Mouse (Mus musculus) heart, adult 2 months (tissue): ENCODE data around the gene Itga11. TPM values are rescaled to one million over a fixed set of nuclear protein-coding genes. Genes with fewer than 3 reads are reported as not detected.

Experiments
- DNase-seq, 2 experiments: peaks; one replicate each; pipeline ENCODE4 v3.0.0; 2021
- H3K27ac ChIP-seq: fragments of 200-600 bp; 2 replicates; pipeline ENCODE4 v1.8.1; 2022
- H3K27me3 ChIP-seq: fragments of 200-500 bp; 2 replicates; pipeline ENCODE4 v1.6.1; 2012; ENCODE audit warnings: mild to moderate bottlenecking, low read length, inconsistent platforms, mixed read lengths; ENCODE audit not compliant: control insufficient read depth, insufficient read depth
- H3K36me3 ChIP-seq: fragments of 200-500 bp; 2 replicates; pipeline ENCODE4 v1.6.1; 2012; ENCODE audit warnings: low read length, inconsistent platforms; ENCODE audit not compliant: control insufficient read depth, insufficient read depth
- H3K4me1 ChIP-seq: fragments of 200-500 bp; 2 replicates; pipeline ENCODE4 v1.6.1; 2011; ENCODE audit warnings: low read length; ENCODE audit not compliant: control insufficient read depth, insufficient read depth
- H3K4me3 ChIP-seq: fragments of 200-600 bp; 2 replicates; pipeline ENCODE4 v1.8.1; 2022
- H3K79me2 ChIP-seq: fragments of 200-500 bp; replicated peaks from 2 replicates; pipeline ENCODE4 v1.6.1; 2012; ENCODE audit warnings: mild to moderate bottlenecking, inconsistent platforms, low read length, moderate library complexity, mixed read lengths; ENCODE audit not compliant: control insufficient read depth, insufficient read depth
- H3K9ac ChIP-seq: fragments of 200-500 bp; 2 replicates; pipeline ENCODE4 v1.6.1; 2012; ENCODE audit warnings: low read depth, mild to moderate bottlenecking, control low read depth, inconsistent platforms, low read length, mixed read lengths
- CTCF ChIP-seq: fragments of 200-600 bp; IDR thresholded peaks from 2 replicates; pipeline ENCODE4 v1.8.1; 2022; ENCODE audit warnings: antibody characterized with exemption, mild to moderate bottlenecking, moderate library complexity
- EP300 ChIP-seq: fragments of 200-500 bp; IDR thresholded peaks from 2 replicates; pipeline ENCODE4 v1.6.1; 2011; ENCODE audit warnings: low read depth, low read length, control low read depth; ENCODE audit not compliant: insufficient read depth
- POLR2A ChIP-seq: fragments of 200-500 bp; IDR thresholded peaks from 2 replicates; pipeline ENCODE4 v1.6.1; 2011; ENCODE audit warnings: mild to moderate bottlenecking, low read depth, low read length, control low read depth; ENCODE audit not compliant: insufficient read depth
- WGBS: fragments of 180-500 bp; shearing (Covaris S2); methylation state at CpG from one replicate; pipeline ENCODE4 v1.1.7; 2018; 5-methylcytosine and 5-hydroxymethylcytosine counted together
- intact Hi-C: fragments of 180-260 bp; cut with DNase I; formaldehyde crosslinking; loops from one replicate; pipeline ENCODE4 v1.15.1; 2025
- polyA plus RNA-seq: library from polyadenylated mRNA; depleted of rRNA; stranded (reverse); fragments of >200 nt; gene quantifications from 2 replicates; pipeline ENCODE4 v1.2.3, GENCODE M21; 2012
- total RNA-seq, 2 experiments: library from RNA; stranded (reverse); gene quantifications; 2 replicates each; pipeline ENCODE4 v1.2.3; 2021

Gene Itga11
- total and polyA plus RNA-seq, 3 experiments: 1.1 to 2.9 (median 1.6) TPM

- 73% methylated on average over 5 of the region's 5 CpGs for WGBS
These were observed 16.4 kb downstream of the Itga11 start for GRCm38 (mm10) chr9:62694054-62694453.

DNA sequence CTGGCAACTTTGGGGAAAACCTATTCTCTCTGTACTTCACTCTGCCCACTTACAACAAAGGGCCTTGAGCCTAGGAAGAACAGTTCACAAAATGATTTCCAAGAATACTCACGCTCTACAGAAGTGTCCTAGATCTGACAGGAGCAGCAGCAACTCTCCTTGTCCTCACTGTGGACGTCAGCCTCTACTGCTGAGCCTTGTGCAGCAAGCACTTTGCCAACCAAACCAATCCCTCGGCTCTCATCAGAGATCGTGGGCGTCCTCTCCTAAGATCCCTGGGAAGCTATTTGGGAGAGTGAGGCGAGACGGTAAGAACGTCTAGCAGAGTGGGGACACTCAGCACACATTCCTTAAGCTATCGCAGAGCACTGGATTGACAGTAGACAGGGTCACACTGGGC lies 17.6 kb downstream of the Itga11 start:
- Histone ChIP-seq H3K27me3 (no peaks in the 10 kb centered on the region), H3K9ac (no peak overlapping the region), H3K36me3 (no peaks in the 10 kb centered on the region), H3K27ac (no peak overlapping the region), H3K4me1 (no peaks in the 10 kb centered on the region; the same call in 1 of the 2 replicates), H3K79me2 (no peaks in the 10 kb centered on the region), H3K4me3 (no peak overlapping the region)
- DNase-seq: no peak
- no peak for TF ChIP-seq CTCF
- TF ChIP-seq POLR2A: no peak
- TF ChIP-seq EP300: no peak
- intact Hi-C loops: no loop called here
- WGBS: 53% methylated on average over 9 of the region's 9 CpGs

More at GRCm38 (mm10) chr9:62694054-62694453, 16.4 kb downstream of the Itga11 start:
- TF ChIP-seq POLR2A (no peak), CTCF (no peak), EP300 (no peak)
- H3K4me1 ChIP-seq: no peaks in the 10 kb centered on the region; the same call in 1 of the 2 replicates
- no peaks in the 10 kb centered on the region for H3K27me3 ChIP-seq
- H3K9ac ChIP-seq: no peak overlapping the region
- H3K27ac ChIP-seq: no peak overlapping the region
- intact Hi-C loops: no loop called here
- H3K36me3 ChIP-seq: no peaks in the 10 kb centered on the region
- DNase-seq: peak; percentile 49 to 60
- no peaks in the 10 kb centered on the region for H3K79me2 ChIP-seq
- no peak overlapping the region for H3K4me3 ChIP-seq

DNA sequence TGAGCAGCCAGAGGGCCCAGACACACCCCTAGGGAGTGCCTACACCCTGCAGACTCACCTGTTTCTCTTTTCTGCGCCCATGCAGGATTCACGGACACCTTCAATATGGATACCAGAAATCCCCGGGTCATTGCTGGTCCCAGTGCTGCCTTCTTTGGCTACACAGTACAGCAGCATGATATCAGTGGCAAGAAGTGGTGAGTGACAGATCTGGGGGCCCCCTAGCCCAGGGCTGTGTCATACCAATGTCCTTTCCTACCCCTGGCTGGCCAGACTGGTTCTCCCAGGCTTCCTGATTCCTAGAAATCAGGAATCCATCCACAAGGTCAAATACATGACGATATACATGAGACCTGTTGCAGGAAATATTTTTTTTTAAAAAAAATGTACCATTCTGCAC lies 19.2 kb downstream of the Itga11 start:
- no peaks in the 10 kb centered on the region for H3K36me3 ChIP-seq
- H3K4me1 ChIP-seq: no peaks in the 10 kb centered on the region; the same call in 1 of the 2 replicates
- intact Hi-C loops: no loop called here
- DNase-seq: no peak
- TF ChIP-seq CTCF (no peak), POLR2A (no peak), EP300 (no peak)
- 68% methylated on average over 4 of the region's 4 CpGs for WGBS
- H3K4me3 ChIP-seq: no peak overlapping the region
- H3K9ac ChIP-seq: no peak overlapping the region
- H3K27ac ChIP-seq: no peak overlapping the region
- no peaks in the 10 kb centered on the region for H3K79me2 ChIP-seq
- no peaks in the 10 kb centered on the region for H3K27me3 ChIP-seq

DNA sequence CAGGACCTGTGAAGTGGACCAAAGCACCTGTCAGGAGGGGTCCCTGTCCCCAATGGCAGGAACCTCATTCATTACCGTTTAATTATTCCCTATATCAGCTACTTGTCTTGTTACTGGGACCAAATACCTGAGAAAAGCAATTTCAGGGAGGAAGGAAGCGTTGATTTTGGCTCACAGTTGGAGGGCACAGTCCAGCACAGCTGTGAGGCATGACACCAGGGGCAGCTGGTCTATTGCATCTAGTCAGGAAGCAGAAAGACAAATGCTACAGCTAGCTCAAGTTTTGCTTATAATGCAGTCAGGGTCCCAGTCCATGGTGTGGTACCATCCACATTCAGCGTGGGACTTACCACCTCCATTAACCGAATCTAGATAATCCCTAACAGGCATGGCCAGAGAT lies 29.6 kb downstream of the Itga11 start:
- DNase-seq: no peak
- no peak for TF ChIP-seq POLR2A
- Histone ChIP-seq H3K27ac (no peak overlapping the region), H3K4me1 (no peaks in the 10 kb centered on the region), H3K4me3 (no peak overlapping the region), H3K36me3 (no peaks in the 10 kb centered on the region), H3K27me3 (no peaks in the 10 kb centered on the region), H3K9ac (no peak overlapping the region), H3K79me2 (no peaks in the 10 kb centered on the region)
- intact Hi-C loops: no loop called here
- 80% methylated on average over 4 of the region's 4 CpGs for WGBS

DNA sequence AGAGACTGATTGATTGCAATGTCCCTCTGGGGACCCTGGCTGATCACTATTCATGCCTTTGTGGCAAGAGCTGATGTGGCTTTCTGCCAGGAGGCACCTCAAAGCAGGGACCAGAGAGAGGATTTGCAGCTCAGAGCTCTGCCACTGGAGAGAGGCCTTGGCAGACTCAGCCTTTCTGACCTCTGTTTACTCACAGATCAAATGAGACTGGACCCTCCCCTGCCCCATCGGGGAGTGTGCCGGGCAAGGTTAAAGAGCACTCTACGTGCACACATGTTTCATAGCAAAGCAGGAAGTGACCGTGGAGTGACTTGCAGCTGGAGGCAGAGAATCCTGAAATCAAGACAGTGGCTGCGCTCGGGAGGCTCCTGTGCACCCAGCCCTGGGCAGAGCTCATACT lies 30.2 kb downstream of the Itga11 start:
- intact Hi-C loops: no loop called here
- TF ChIP-seq CTCF (no peak), POLR2A (no peak), EP300 (no peak)
- no peak overlapping the region for H3K9ac ChIP-seq
- H3K27ac ChIP-seq: no peak overlapping the region
- no peaks in the 10 kb centered on the region for H3K36me3 ChIP-seq
- WGBS: 52% methylated on average over 6 of the region's 6 CpGs
- H3K4me1 ChIP-seq: no peaks in the 10 kb centered on the region
- H3K79me2 ChIP-seq: no peaks in the 10 kb centered on the region
- no peak overlapping the region for H3K4me3 ChIP-seq
- DNase-seq: no peak
- no peaks in the 10 kb centered on the region for H3K27me3 ChIP-seq

DNA sequence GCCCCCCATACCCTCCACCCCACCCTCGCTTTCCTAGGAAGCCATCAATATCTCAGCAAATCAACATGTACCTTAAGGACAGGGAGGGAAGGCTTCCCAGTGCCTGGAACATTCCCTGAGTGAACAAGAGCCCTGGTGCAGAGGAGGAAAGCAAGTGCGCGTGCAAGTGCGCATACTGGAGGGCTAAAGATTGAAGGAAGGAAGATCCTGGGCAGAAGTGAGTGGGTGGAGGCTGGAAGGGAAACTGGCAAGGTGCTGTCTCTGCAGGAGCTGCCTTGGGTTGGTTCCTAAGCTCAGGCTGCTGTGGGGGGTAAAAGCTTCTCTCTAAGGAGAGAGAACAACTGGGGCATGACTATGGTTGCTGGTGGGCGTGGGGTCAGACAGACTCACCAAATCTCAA lies 32.4 kb downstream of the Itga11 start:
- no peak overlapping the region for H3K27ac ChIP-seq
- H3K79me2 ChIP-seq: no peaks in the 10 kb centered on the region
- no peaks in the 10 kb centered on the region for H3K4me1 ChIP-seq
- DNase-seq: no peak
- TF ChIP-seq CTCF: no peak
- TF ChIP-seq EP300: no peak
- TF ChIP-seq POLR2A: no peak
- no peaks in the 10 kb centered on the region for H3K27me3 ChIP-seq
- intact Hi-C loops: no loop called here
- no peak overlapping the region for H3K4me3 ChIP-seq
- no peak overlapping the region for H3K9ac ChIP-seq
- 84% methylated on average over 5 of the region's 5 CpGs for whole genome bisulfite sequencing
- no peaks in the 10 kb centered on the region for H3K36me3 ChIP-seq
